Mouse (Mus musculus): ENCODE data around the gene Pnldc1. TPM values are rescaled to one million over a fixed set of nuclear protein-coding genes. Genes with fewer than 3 reads are reported as not detected.

The Pnldc1 gene
- polyA plus RNA-seq, 1 experiment, result 0.05 TPM

GRCm38 (mm10) chr17:12916588-12917380 lies 6.8 kb upstream of the Pnldc1 start:
- Histone ChIP-seq H3K36me3 (ENCODE audit: control insufficient read depth, insufficient read depth) (peaks cover 46% of the 10 kb centered on the region), H3K27me3 (ENCODE audit: control insufficient read depth, insufficient read depth, insufficient read length) (no peaks in the 10 kb centered on the region), H3ac (ENCODE audit: control insufficient read depth, insufficient read length) (peak overlapping the region; percentile 72), H3K4me3 (peak overlapping the region; percentile 95), H3K79me2 (ENCODE audit: control insufficient read depth, insufficient read depth) (peaks cover 60% of the 10 kb centered on the region), H3K4me2 (ENCODE audit: low read depth) (peak overlapping the region; percentile 84)
- no peak for TF ChIP-seq E2F4 (IDR thresholded peaks at IDR 0.05; ENCODE audit: insufficient read depth)
- no peak for TF ChIP-seq CEBPB (IDR thresholded peaks at IDR 0.05; ENCODE audit: insufficient read depth, poor library complexity, severe bottlenecking)
- no peak for TF ChIP-seq POLR2AphosphoS2 (IDR thresholded peaks at IDR 0.05; ENCODE audit: insufficient read length, low read depth)
- no peak for TF ChIP-seq SRF (IDR thresholded peaks at IDR 0.05; ENCODE audit: control insufficient read depth, insufficient read length, low read depth)
- no peak for TF ChIP-seq MYOD1 (IDR thresholded peaks at IDR 0.05; ENCODE audit: control insufficient read depth in 1 of 3, insufficient read length in 2 of 3, low read depth in 2 of 3)
- TF ChIP-seq MYOG (IDR thresholded peaks at IDR 0.05; ENCODE audit: control insufficient read depth in 1 of 3, insufficient read depth in 1 of 3, insufficient read length in 2 of 3, low read depth in 2 of 3), result no peak
- no peak for TF ChIP-seq TCF12 (IDR thresholded peaks at IDR 0.05; ENCODE audit: insufficient read depth, poor library complexity, severe bottlenecking)
- no peak for TF ChIP-seq USF1 (IDR thresholded peaks at IDR 0.05; ENCODE audit: low read depth)
- no peak for TF ChIP-seq POLR2A (IDR thresholded peaks at IDR 0.05; ENCODE audit: insufficient read length, low read depth)
- TF ChIP-seq REST (IDR thresholded peaks at IDR 0.05; ENCODE audit: insufficient read depth, insufficient read length), result no peak
- TF ChIP-seq MAX (IDR thresholded peaks at IDR 0.05; ENCODE audit: low read depth), result no peak
- TF ChIP-seq TCF3 (IDR thresholded peaks at IDR 0.05; ENCODE audit: insufficient read length, low read depth), result no peak

GRCm38 (mm10) chr17:12915881-12916583 lies 6.0 kb upstream of the Pnldc1 start, which contains the start of gene Mrpl18:
Gene Mrpl18 (minus strand): TSS chr17:12916345.
- H3ac ChIP-seq (ENCODE audit: control insufficient read depth, insufficient read length), result peak within 1 kb of the TSS; percentile 72
- H3K4me3 ChIP-seq, result peak within 1 kb of the TSS; percentile 95
- no peaks in the 10 kb centered on the region for H3K27me3 ChIP-seq (ENCODE audit: control insufficient read depth, insufficient read depth, insufficient read length)
- peak within 1 kb of the TSS; percentile 96 for H3K4me2 ChIP-seq (ENCODE audit: low read depth)
- H3K79me2 ChIP-seq (ENCODE audit: control insufficient read depth, insufficient read depth), result peaks cover 60% of the 10 kb centered on the region
- peaks cover 44% of the 10 kb centered on the region for H3K36me3 ChIP-seq (ENCODE audit: control insufficient read depth, insufficient read depth)
- peak; percentile 96 for TF ChIP-seq POLR2AphosphoS2 (IDR thresholded peaks at IDR 0.05; ENCODE audit: insufficient read length, low read depth)
- TF ChIP-seq SRF (IDR thresholded peaks at IDR 0.05; ENCODE audit: control insufficient read depth, insufficient read length, low read depth), result no peak
- TF ChIP-seq TCF12 (IDR thresholded peaks at IDR 0.05; ENCODE audit: insufficient read depth, poor library complexity, severe bottlenecking), result no peak
- TF ChIP-seq POLR2A (IDR thresholded peaks at IDR 0.05; ENCODE audit: insufficient read length, low read depth), result peak; percentile 94
- TF ChIP-seq CEBPB (IDR thresholded peaks at IDR 0.05; ENCODE audit: insufficient read depth, poor library complexity, severe bottlenecking), result no peak
- TF ChIP-seq USF1 (IDR thresholded peaks at IDR 0.05; ENCODE audit: low read depth), result no peak
- TF ChIP-seq E2F4 (IDR thresholded peaks at IDR 0.05; ENCODE audit: insufficient read depth), result peak; percentile 77
- TF ChIP-seq REST (IDR thresholded peaks at IDR 0.05; ENCODE audit: insufficient read depth, insufficient read length), result no peak
- TF ChIP-seq MYOD1 (IDR thresholded peaks at IDR 0.05; ENCODE audit: control insufficient read depth in 1 of 3, insufficient read length in 2 of 3, low read depth in 2 of 3), result no peak
- no peak for TF ChIP-seq MAX (IDR thresholded peaks at IDR 0.05; ENCODE audit: low read depth)
- TF ChIP-seq MYOG (IDR thresholded peaks at IDR 0.05; ENCODE audit: control insufficient read depth in 1 of 3, insufficient read depth in 1 of 3, insufficient read length in 2 of 3, low read depth in 2 of 3), result peak in 1 of 3 experiments; percentile 30
- no peak for TF ChIP-seq TCF3 (IDR thresholded peaks at IDR 0.05; ENCODE audit: insufficient read length, low read depth)

DNA sequence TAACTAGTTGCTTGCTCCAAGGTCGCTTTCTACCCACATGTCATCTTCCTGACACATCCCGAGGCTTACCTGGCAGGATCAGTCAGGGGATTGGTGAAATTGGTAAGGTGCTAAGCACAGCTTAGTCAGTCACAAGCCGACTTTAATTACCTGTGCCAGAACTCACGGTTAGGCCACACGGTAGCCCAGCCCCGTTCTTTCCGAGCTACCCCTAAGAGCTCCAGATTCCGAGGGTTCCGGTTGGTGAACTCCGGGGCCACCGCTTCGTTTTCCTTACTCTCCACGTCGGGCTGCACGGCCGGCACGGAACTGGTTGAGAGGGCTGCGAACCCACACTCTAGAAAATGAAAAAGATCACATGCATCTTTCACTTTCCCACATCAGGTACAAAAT lies 5.5 kb upstream of the Pnldc1 start, which contains the start of gene Tcp1:
Gene Tcp1 (plus strand): TSS at position 214 of the 393 bp plus-strand sequence.
- peaks cover 58% of the 10 kb centered on the region for H3K79me2 ChIP-seq (ENCODE audit: control insufficient read depth, insufficient read depth)
- H3K4me3 ChIP-seq, result peak within 1 kb of the TSS; percentile 95
- peaks cover 39% of the 10 kb centered on the region for H3K36me3 ChIP-seq (ENCODE audit: control insufficient read depth, insufficient read depth)
- peak within 1 kb of the TSS; percentile 72 for H3ac ChIP-seq (ENCODE audit: control insufficient read depth, insufficient read length)
- H3K27me3 ChIP-seq (ENCODE audit: control insufficient read depth, insufficient read depth, insufficient read length), result no peaks in the 10 kb centered on the region
- no peak for TF ChIP-seq SRF (IDR thresholded peaks at IDR 0.05; ENCODE audit: control insufficient read depth, insufficient read length, low read depth)
- no peak for TF ChIP-seq REST (IDR thresholded peaks at IDR 0.05; ENCODE audit: insufficient read depth, insufficient read length)
- no peak for TF ChIP-seq MYOD1 (IDR thresholded peaks at IDR 0.05; ENCODE audit: control insufficient read depth in 1 of 3, insufficient read length in 2 of 3, low read depth in 2 of 3)
- TF ChIP-seq POLR2AphosphoS2 (IDR thresholded peaks at IDR 0.05; ENCODE audit: insufficient read length, low read depth), result no peak
- no peak for TF ChIP-seq USF1 (IDR thresholded peaks at IDR 0.05; ENCODE audit: low read depth)
- no peak for TF ChIP-seq TCF12 (IDR thresholded peaks at IDR 0.05; ENCODE audit: insufficient read depth, poor library complexity, severe bottlenecking)
- TF ChIP-seq POLR2A (IDR thresholded peaks at IDR 0.05; ENCODE audit: insufficient read length, low read depth), result no peak
- TF ChIP-seq MAX (IDR thresholded peaks at IDR 0.05; ENCODE audit: low read depth), result no peak
- no peak for TF ChIP-seq E2F4 (IDR thresholded peaks at IDR 0.05; ENCODE audit: insufficient read depth)
- TF ChIP-seq TCF3 (IDR thresholded peaks at IDR 0.05; ENCODE audit: insufficient read length, low read depth), result no peak
- TF ChIP-seq MYOG (IDR thresholded peaks at IDR 0.05; ENCODE audit: control insufficient read depth in 1 of 3, insufficient read depth in 1 of 3, insufficient read length in 2 of 3, low read depth in 2 of 3), result no peak
- no peak for TF ChIP-seq CEBPB (IDR thresholded peaks at IDR 0.05; ENCODE audit: insufficient read depth, poor library complexity, severe bottlenecking)
- peak within 1 kb of the TSS; percentile 96 for H3K4me2 ChIP-seq (ENCODE audit: low read depth)

GRCm38 (mm10) chr17:12910391-12910790 lies 361 bp upstream of the Pnldc1 start:
- TF ChIP-seq TCF12 (IDR thresholded peaks at IDR 0.05; ENCODE audit: insufficient read depth, poor library complexity, severe bottlenecking) (no peak), REST (IDR thresholded peaks at IDR 0.05; ENCODE audit: insufficient read depth, insufficient read length) (no peak), TCF3 (IDR thresholded peaks at IDR 0.05; ENCODE audit: insufficient read length, low read depth) (no peak), MYOG (IDR thresholded peaks at IDR 0.05; ENCODE audit: control insufficient read depth in 1 of 3, insufficient read depth in 1 of 3, insufficient read length in 2 of 3, low read depth in 2 of 3) (no peak), POLR2AphosphoS2 (IDR thresholded peaks at IDR 0.05; ENCODE audit: insufficient read length, low read depth) (no peak), E2F4 (IDR thresholded peaks at IDR 0.05; ENCODE audit: insufficient read depth) (no peak)
- Histone ChIP-seq H3K27me3 (ENCODE audit: control insufficient read depth, insufficient read depth, insufficient read length) (no peaks in the 10 kb centered on the region), H3K4me3 (no peak overlapping the region), H3K4me2 (ENCODE audit: low read depth) (no peak overlapping the region), H3K79me2 (ENCODE audit: control insufficient read depth, insufficient read depth) (peaks cover 15% of the 10 kb centered on the region), H3ac (ENCODE audit: control insufficient read depth, insufficient read length) (no peak overlapping the region), H3K36me3 (ENCODE audit: control insufficient read depth, insufficient read depth) (peaks cover 22% of the 10 kb centered on the region)

Measured in myocyte (in vitro differentiated cells).